Comparison of ENCODE assay signal across 9 mouse cellular contexts in the genomic region with DNA sequence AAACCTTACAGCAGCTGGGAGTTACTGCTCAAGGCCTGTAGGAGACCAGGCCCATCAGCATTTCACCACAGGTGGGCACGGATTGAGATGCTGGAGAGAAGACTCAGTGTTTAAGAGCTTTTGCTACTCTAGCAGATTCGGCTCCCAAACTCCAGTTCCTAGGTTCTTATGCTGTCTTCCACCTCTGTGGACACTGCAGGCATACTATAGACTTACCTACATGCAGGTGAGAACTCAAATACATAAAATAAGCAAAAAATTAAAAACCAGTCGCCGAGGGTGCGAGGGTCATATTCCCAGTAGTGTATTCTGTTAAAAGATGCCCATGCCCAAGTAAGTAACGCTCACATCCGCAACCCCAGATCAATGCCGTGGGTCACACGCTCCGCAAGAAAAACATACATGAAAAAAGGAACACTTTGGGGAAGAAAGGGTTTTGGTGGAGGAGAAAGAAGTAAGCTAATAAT. TPM values are rescaled to one million over a fixed set of nuclear protein-coding genes. Genes with fewer than 3 reads are reported as not detected.
DNase-seq lines count a peak whose midpoint lies in the region; ATAC-seq and TF ChIP-seq lines count a peak whose summit lies in the region.
"Had no signal": no experiment of that assay in that cellular context is flagged by ENCODE, and none has a peak within 500 bp of the region (broad histone marks: within the 10 kb centered on the region; RNA-seq: fewer than 3 reads in every experiment).

No protein-coding gene starts in this region.

- peak overlapping the region; percentile 97 for H3K4me2 ChIP-seq in hindbrain, postnatal 0 days (ENCODE audit: low read depth, low read length)
- H3K4me2 ChIP-seq in neural tube, embryonic 12.5 days (replicated peaks) = peak overlapping the region; percentile 89

- H3K27me3 ChIP-seq in embryonic facial prominence, embryonic 10.5 days (replicated peaks; ENCODE audit: low read depth, poor library complexity, severe bottlenecking) = no peaks in the 10 kb centered on the region
- H3K27me3 ChIP-seq in hindbrain, postnatal 0 days (ENCODE audit: insufficient read depth, low read length) = no peaks in the 10 kb centered on the region
- no peaks in the 10 kb centered on the region for H3K27me3 ChIP-seq in neural tube, embryonic 12.5 days (replicated peaks)

- H3K4me3 ChIP-seq in left cerebral cortex, adult 2 months = peak overlapping the region; percentile 84
- peak overlapping the region; percentile 84 for H3K4me3 ChIP-seq in embryonic facial prominence, embryonic 10.5 days
- H3K4me3 ChIP-seq in hindbrain, postnatal 0 days (ENCODE audit: low read length) = peak overlapping the region; percentile 85
- no peak overlapping the region for H3K4me3 ChIP-seq in neural tube, embryonic 12.5 days

- H3K9ac ChIP-seq in hindbrain, postnatal 0 days (replicated peaks; ENCODE audit: low read length) = 0 out of 2 replicates have a peak overlapping the region, but pooled peaks have one; percentile 25
- no peak overlapping the region for H3K9ac ChIP-seq in neural tube, embryonic 12.5 days

- H3K36me3 ChIP-seq in embryonic facial prominence, embryonic 10.5 days (replicated peaks) = peaks cover 9% of the 10 kb centered on the region; the same call in 1 of the 2 replicates
- H3K36me3 ChIP-seq in hindbrain, postnatal 0 days (ENCODE audit: insufficient read depth, low read length) = no peaks in the 10 kb centered on the region; the same call in 1 of the 2 replicates
- H3K36me3 ChIP-seq in neural tube, embryonic 12.5 days = no peaks in the 10 kb centered on the region; the same call in 1 of the 2 replicates

- intact Hi-C loops in left cerebral cortex, adult 2 months (cut with DNase I) = no loop called here
- intact Hi-C loops in left cerebral cortex, postnatal 4 days (cut with DNase I) = no loop called here

- peak; percentile 21 for ATAC-seq in hindbrain, postnatal 0 days
- ATAC-seq in neural tube, embryonic 12.5 days (ENCODE audit: low FRiP score, low read depth) = peak; percentile 30; the same call in 1 of the 2 replicates

- no peak overlapping the region; the same call in 1 of the 2 replicates for H3K27ac ChIP-seq in left cerebral cortex, adult 2 months
- H3K27ac ChIP-seq in embryonic facial prominence, embryonic 10.5 days (replicated peaks) = no peak overlapping the region
- H3K27ac ChIP-seq in hindbrain, postnatal 0 days = no peak overlapping the region; the same call in 1 of the 2 replicates
- H3K27ac ChIP-seq in neural tube, embryonic 12.5 days = no peak overlapping the region

- no peak for DNase-seq in left cerebral cortex, adult 2 months (ENCODE audit: extremely low spot score in 1 of 2, low spot score in 2 of 2)
- DNase-seq in left cerebral cortex, adult 8-10 months (ENCODE audit: low spot score in 2 of 2) = no peak
- no peak for DNase-seq in embryonic facial prominence, embryonic 10.5 days (ENCODE audit: low spot score)
- DNase-seq in hindbrain, postnatal 0 days (ENCODE audit: low spot score) = no peak
- no peak for DNase-seq in left cerebral cortex, postnatal 4 days
- no peak for DNase-seq in layer of hippocampus, postnatal 14 days (ENCODE audit: low spot score in 2 of 2)
- DNase-seq in embryo, embryonic 10 days (ENCODE audit: low spot score) = no peak

- H3K4me1 ChIP-seq in embryonic facial prominence, embryonic 10.5 days = peaks cover 18% of the 10 kb centered on the region
- peaks cover 7% of the 10 kb centered on the region for H3K4me1 ChIP-seq in hindbrain, postnatal 0 days (ENCODE audit: insufficient read depth, low read length)
- peaks cover 13% of the 10 kb centered on the region for H3K4me1 ChIP-seq in neural tube, embryonic 12.5 days

- TF ChIP-seq CTCF in left cerebral cortex, adult 2 months (IDR thresholded peaks at IDR 0.05) = no peak; the same call in 1 of the 2 replicates
- peak; percentile 8; the same call in 1 of the 2 replicates for TF ChIP-seq CTCF in hindbrain, postnatal 0 days (IDR thresholded peaks at IDR 0.05; ENCODE audit: low read depth)

- WGBS in embryonic facial prominence, embryonic 10.5 days = 47% methylated on average over 10 of the region's 10 CpGs
- WGBS in hindbrain, postnatal 0 days = 46% methylated on average over 10 of the region's 10 CpGs
- 44% methylated on average over 10 of the region's 10 CpGs for WGBS in neural tube, embryonic 12.5 days

- no peaks in the 10 kb centered on the region for H3K9me3 ChIP-seq in embryonic facial prominence, embryonic 10.5 days
- no peaks in the 10 kb centered on the region for H3K9me3 ChIP-seq in hindbrain, postnatal 0 days (ENCODE audit: low read length)
- no peaks in the 10 kb centered on the region for H3K9me3 ChIP-seq in neural tube, embryonic 12.5 days

RNA-seq across cellular contexts. Expression of a gene that starts 0.6 kb away (rescaled TPM):
- 100 to 1,000 TPM; 248 to 254 TPM for total RNA-seq in left cerebral cortex, adult 2 months (2021)
- total RNA-seq in left cerebral cortex, adult 8-10 months (2022) = 100 to 1,000 TPM; 244 to 255 (median 248) TPM
- polyA plus RNA-seq in embryonic facial prominence, embryonic 10.5 days (2016; fragmentation: Nextera tagmentation; extraction: Ambion mirVana) = 250 and 256 TPM in 2 replicates
- 556 and 619 TPM in 2 replicates for total RNA-seq in hindbrain, postnatal 0 days (2014; rRNA removed)
- 501 and 524 TPM in 2 replicates for polyA plus RNA-seq in hindbrain, postnatal 0 days (2015; fragmentation: Nextera tagmentation; extraction: Ambion mirVana)
- 286 and 298 TPM in 2 replicates for polyA plus RNA-seq in neural tube, embryonic 12.5 days (2016; fragmentation: Nextera tagmentation; extraction: Ambion mirVana)
- total RNA-seq in left cerebral cortex, postnatal 4 days (2021) = 100 to 1,000 TPM; 317 TPM
- total RNA-seq in layer of hippocampus, postnatal 14 days (2021) = 100 to 1,000 TPM; 337 to 357 TPM

RNA-seq across cellular contexts. Expression of a gene that starts 15.9 kb away (rescaled TPM):
- total RNA-seq in left cerebral cortex, adult 2 months (2021) = under 1 TPM; 0.32 to 0.33 TPM
- total RNA-seq in left cerebral cortex, adult 8-10 months (2022) = under 1 TPM in 2 of 4 experiments, not detected in 2; 0.23 to 0.28 TPM
- polyA plus RNA-seq in embryonic facial prominence, embryonic 10.5 days (2016; fragmentation: Nextera tagmentation; extraction: Ambion mirVana) = not detected in 2 replicates
- total RNA-seq in hindbrain, postnatal 0 days (2014; rRNA removed) = not detected in 2 replicates
- 0.67 and 0.68 TPM in 2 replicates for polyA plus RNA-seq in hindbrain, postnatal 0 days (2015; fragmentation: Nextera tagmentation; extraction: Ambion mirVana)
- not detected in 2 replicates for polyA plus RNA-seq in neural tube, embryonic 12.5 days (2016; fragmentation: Nextera tagmentation; extraction: Ambion mirVana)
- not detected for total RNA-seq in left cerebral cortex, postnatal 4 days (2021)
- not detected for total RNA-seq in layer of hippocampus, postnatal 14 days (2021)
- polyA plus RNA-seq: brain, embryonic 14.5 days had no signal

RNA-seq across cellular contexts. Expression of a gene that starts 43.5 kb away (rescaled TPM):
- total RNA-seq in left cerebral cortex, adult 2 months (2021) = 1 to 10 TPM; 3.2 to 6.2 TPM
- total RNA-seq in left cerebral cortex, adult 8-10 months (2022) = 1 to 10 TPM; 4.3 to 7.4 (median 7.0) TPM
- 37.3 and 40.5 TPM in 2 replicates for polyA plus RNA-seq in embryonic facial prominence, embryonic 10.5 days (2016; fragmentation: Nextera tagmentation; extraction: Ambion mirVana)
- total RNA-seq in hindbrain, postnatal 0 days (2014; rRNA removed) = 18.1 and 19.2 TPM in 2 replicates
- polyA plus RNA-seq in hindbrain, postnatal 0 days (2015; fragmentation: Nextera tagmentation; extraction: Ambion mirVana) = 9.5 and 9.7 TPM in 2 replicates
- 17.8 and 18.9 TPM in 2 replicates for polyA plus RNA-seq in neural tube, embryonic 12.5 days (2016; fragmentation: Nextera tagmentation; extraction: Ambion mirVana)
- total RNA-seq in left cerebral cortex, postnatal 4 days (2021) = 1 to 10 TPM; 8.8 TPM
- total RNA-seq in layer of hippocampus, postnatal 14 days (2021) = 1 to 10 TPM; 5.5 to 5.8 TPM
